Mouse (Mus musculus) testis, adult 2 months (tissue): Measurements from ENCODE around the gene Gdf7. TPM values are rescaled to one million over a fixed set of nuclear protein-coding genes. Genes with fewer than 3 reads are reported as not detected.

ENCODE experiments used
- H3K27ac ChIP-seq: fragments of 200-500 bp; 2 replicates; pipeline ENCODE4 v1.5.1; 2012; ENCODE audit warnings: low read depth, low read length; ENCODE audit not compliant: control insufficient read depth, insufficient read depth
- H3K27me3 ChIP-seq: fragments of 200-500 bp; 2 replicates; pipeline ENCODE4 v1.6.1; 2012; ENCODE audit warnings: mild to moderate bottlenecking, low read length, moderate library complexity; ENCODE audit not compliant: control insufficient read depth, insufficient read depth
- H3K36me3 ChIP-seq: fragments of 200-500 bp; 2 replicates; pipeline ENCODE4 v1.6.1; 2012; ENCODE audit warnings: mild to moderate bottlenecking, low read length; ENCODE audit not compliant: control insufficient read depth, insufficient read depth
- H3K4me1 ChIP-seq: fragments of 200-500 bp; 2 replicates; pipeline ENCODE4 v1.6.1; 2012; ENCODE audit warnings: low read length; ENCODE audit not compliant: control insufficient read depth, insufficient read depth
- H3K4me3 ChIP-seq: fragments of 200-500 bp; 2 replicates; pipeline ENCODE4 v1.5.1; 2012; ENCODE audit warnings: low read depth, mild to moderate bottlenecking, low read length, moderate library complexity, mixed read lengths; ENCODE audit not compliant: control insufficient read depth
- CTCF ChIP-seq: fragments of 200-500 bp; IDR thresholded peaks from 2 replicates; pipeline ENCODE4 v1.5.1; 2012; ENCODE audit warnings: low read depth, mild to moderate bottlenecking, inconsistent platforms, low read length, moderate library complexity; ENCODE audit not compliant: control insufficient read depth, insufficient read depth, insufficient replicate concordance
- POLR2A ChIP-seq: fragments of 200-500 bp; IDR thresholded peaks from 2 replicates; pipeline ENCODE4 v1.6.1; 2012; ENCODE audit warnings: low read depth, mild to moderate bottlenecking, inconsistent platforms, low read length, moderate library complexity; ENCODE audit not compliant: control insufficient read depth
- polyA plus RNA-seq: library from polyadenylated mRNA; depleted of rRNA; stranded (reverse); fragments of >200 nt; gene quantifications from 2 replicates; pipeline ENCODE4 v1.2.3, GENCODE M21; 2012; rRNA removed

Gene Gdf7
- polyA plus RNA-seq, 1 experiment: 0.06 TPM

- TF ChIP-seq POLR2A (no peak), CTCF (no peak)
- Histone ChIP-seq H3K4me3 (peak overlapping the region; percentile 44), H3K36me3 (no peaks in the 10 kb centered on the region; the same call in 1 of the 2 replicates), H3K27ac (peak overlapping the region; percentile 57; the same call in 1 of the 2 replicates), H3K27me3 (no peaks in the 10 kb centered on the region), H3K4me1 (no peaks in the 10 kb centered on the region)
These were observed 26.3 kb downstream of the Gdf7 start for GRCm38 (mm10) chr12:8275424-8275823.

- H3K27ac ChIP-seq: no peak overlapping the region
- H3K36me3 ChIP-seq: no peaks in the 10 kb centered on the region; the same call in 1 of the 2 replicates
- no peaks in the 10 kb centered on the region for H3K4me1 ChIP-seq
- H3K27me3 ChIP-seq: no peaks in the 10 kb centered on the region
- H3K4me3 ChIP-seq: no peak overlapping the region
- TF ChIP-seq CTCF: no peak
- TF ChIP-seq POLR2A: no peak
These were observed 28.1 kb downstream of the Gdf7 start for GRCm38 (mm10) chr12:8273471-8274171.

- H3K36me3 ChIP-seq: no peaks in the 10 kb centered on the region
- no peak overlapping the region for H3K27ac ChIP-seq
- no peaks in the 10 kb centered on the region for H3K4me1 ChIP-seq
- H3K4me3 ChIP-seq: no peak overlapping the region
- no peaks in the 10 kb centered on the region for H3K27me3 ChIP-seq
- TF ChIP-seq POLR2A (no peak), CTCF (no peak)
These were observed 30.3 kb downstream of the Gdf7 start for GRCm38 (mm10) chr12:8271405-8271804.

DNA sequence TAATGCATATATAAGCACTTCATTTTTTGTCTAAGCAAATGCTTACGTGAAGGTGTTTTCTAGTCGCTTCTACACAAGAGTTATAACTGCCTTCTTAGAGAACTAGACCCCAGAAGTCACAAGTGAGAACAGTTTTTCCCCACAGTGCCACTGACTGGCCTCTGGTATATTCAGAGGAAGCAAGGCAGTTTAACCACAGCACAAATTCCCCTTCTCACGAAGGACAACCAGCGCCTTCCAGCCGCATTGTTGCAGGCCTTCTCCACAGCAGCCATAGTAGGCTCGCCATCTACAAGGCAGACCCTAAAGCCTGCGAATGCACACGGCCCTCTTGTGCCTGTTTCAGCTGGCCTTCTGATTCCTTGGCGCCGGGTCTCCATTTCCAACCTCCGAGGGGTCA lies 32.1 kb downstream of the Gdf7 start:
- no peaks in the 10 kb centered on the region for H3K27me3 ChIP-seq
- no peak for TF ChIP-seq POLR2A
- no peak for TF ChIP-seq CTCF
- H3K4me1 ChIP-seq: no peaks in the 10 kb centered on the region
- H3K27ac ChIP-seq: no peak overlapping the region
- H3K4me3 ChIP-seq: no peak overlapping the region
- no peaks in the 10 kb centered on the region for H3K36me3 ChIP-seq

- H3K27me3 ChIP-seq: no peaks in the 10 kb centered on the region
- no peak overlapping the region for H3K4me3 ChIP-seq
- H3K4me1 ChIP-seq: no peaks in the 10 kb centered on the region
- H3K36me3 ChIP-seq: no peaks in the 10 kb centered on the region
- TF ChIP-seq POLR2A (no peak), CTCF (no peak)
- no peak overlapping the region for H3K27ac ChIP-seq
These were observed 35.4 kb downstream of the Gdf7 start for GRCm38 (mm10) chr12:8266311-8266710.

GRCm38 (mm10) chr12:8260297-8260696 lies 41.5 kb downstream of the Gdf7 start:
- H3K27ac ChIP-seq: no peak overlapping the region
- H3K4me3 ChIP-seq: no peak overlapping the region
- H3K4me1 ChIP-seq: no peaks in the 10 kb centered on the region
- H3K36me3 ChIP-seq: no peaks in the 10 kb centered on the region
- no peaks in the 10 kb centered on the region for H3K27me3 ChIP-seq
- TF ChIP-seq CTCF: no peak
- no peak for TF ChIP-seq POLR2A

Other genes with a start within 250 kb of the Gdf7 start
- gene Ldah, start 93.8 kb downstream of the Gdf7 start, polyA plus RNA-seq: 12.1 and 13.4 TPM in 2 replicates
- gene Hs1bp3, start 11.5 kb upstream of the Gdf7 start, polyA plus RNA-seq: 1.5 and 1.8 TPM in 2 replicates
- 21.3 and 23.4 TPM in 2 replicates for gene Rhob, start 198.1 kb upstream of the Gdf7 start, polyA plus RNA-seq